Mouse (Mus musculus) bone marrow, adult 2 months (tissue): Measurements from ENCODE around the gene Prkch.

ENCODE experiments used
- CTCF ChIP-seq: fragments of 200-500 bp; IDR thresholded peaks from 2 replicates; pipeline ENCODE4 v1.5.1; 2011; ENCODE audit warnings: low read length, control low read depth; ENCODE audit not compliant: control insufficient read depth, insufficient read depth
- POLR2A ChIP-seq: fragments of 200-500 bp; IDR thresholded peaks from 2 replicates; pipeline ENCODE4 v1.6.1; 2011; ENCODE audit warnings: low read depth, mild to moderate bottlenecking, control low read depth, low read length, borderline replicate concordance; ENCODE audit not compliant: control insufficient read depth

DNA sequence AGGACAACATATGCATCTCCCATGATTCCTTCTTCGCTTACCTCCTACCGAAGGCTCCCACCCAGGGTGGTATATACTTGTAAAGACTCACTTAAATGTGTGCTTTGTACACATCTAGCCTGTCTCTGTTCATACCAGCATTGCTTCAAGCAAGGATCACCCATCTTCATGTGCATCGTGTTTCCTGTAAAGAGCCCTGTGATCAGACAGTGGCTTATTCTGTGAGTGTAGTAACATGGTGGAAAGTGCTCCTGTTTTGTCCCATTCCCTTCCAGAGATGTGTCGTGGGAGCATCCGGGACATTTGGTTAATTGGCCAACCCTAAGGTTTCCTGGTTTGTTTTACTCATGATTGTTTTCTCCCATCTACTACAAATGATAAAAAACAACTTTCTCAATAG, 101.9 kb downstream of the Prkch start:
- no peak for TF ChIP-seq POLR2A
- TF ChIP-seq CTCF = no peak
